Mouse (Mus musculus) CH12.LX (cell line): ENCODE results near the gene Trpv3. TPM values are rescaled to one million over a fixed set of nuclear protein-coding genes. Genes with fewer than 3 reads are reported as not detected.

Source experiments
- DNase-seq: peaks from one replicate; pipeline ENCODE4 v3.0.0-alpha.2; 2013; ENCODE audit errors: extremely low read depth
- H3K27ac ChIP-seq: 2 replicates; pipeline ENCODE4 v1.5.1; 2012; ENCODE audit warnings: low read depth, mild to moderate bottlenecking, control low read depth, moderate library complexity; ENCODE audit not compliant: insufficient read depth
- H3K27me3 ChIP-seq: replicated peaks from 2 replicates; pipeline ENCODE3; 2012; ENCODE audit warnings: inconsistent platforms
- H3K36me3 ChIP-seq, 2 experiments: replicated peaks in 1 of 2; 2 replicates each; pipeline versions ENCODE3 to v1.6.1; 2012; ENCODE audit warnings: inconsistent platforms in 1 of 2, low read length in 1 of 2, mild to moderate bottlenecking in 1 of 2, mixed read lengths in 1 of 2, moderate library complexity in 1 of 2; ENCODE audit not compliant: control insufficient read depth in 1 of 2, insufficient read depth in 1 of 2
- H3K4me1 ChIP-seq, 2 experiments: 2 replicates each; pipeline ENCODE4 v1.6.1; 2012; ENCODE audit warnings: inconsistent platforms in 1 of 2, moderate library complexity in 1 of 2; ENCODE audit not compliant: insufficient read depth in 2 of 2, control insufficient read depth in 1 of 2
- H3K4me2 ChIP-seq: 2 replicates; pipeline ENCODE4 v1.6.1; 2012; ENCODE audit warnings: low read depth, mild to moderate bottlenecking, control low read depth; ENCODE audit not compliant: poor library complexity, insufficient read depth, severe bottlenecking
- H3K4me3 ChIP-seq, 3 experiments: fragments of 150-350 bp in 1 of 3; sonication (generic) in 1 of 3; replicated peaks in 1 of 3; 2 replicates each; pipeline versions ENCODE3 to v1.5.1; 2011 to 2012; ENCODE audit warnings: low read depth in 2 of 3, low read length in 2 of 3, mild to moderate bottlenecking in 2 of 3, moderate library complexity in 2 of 3, control low read depth in 1 of 3, improper control_type of control experiment in 1 of 3, inconsistent platforms in 1 of 3, mixed read lengths in 1 of 3; ENCODE audit not compliant: poor library complexity in 1 of 3
- H3K79me2 ChIP-seq: replicated peaks from 2 replicates; pipeline ENCODE4 v1.6.1; 2012; ENCODE audit warnings: mild to moderate bottlenecking, moderate library complexity; ENCODE audit not compliant: control insufficient read depth, poor library complexity, insufficient read depth, severe bottlenecking; ENCODE audit errors: extremely low read depth
- H3K9ac ChIP-seq: 2 replicates; pipeline ENCODE4 v1.6.1; 2012; ENCODE audit warnings: low read depth, mild to moderate bottlenecking, control low read depth, moderate library complexity; ENCODE audit not compliant: insufficient read depth
- H3K9me3 ChIP-seq: replicated peaks from 2 replicates; pipeline ENCODE3; 2012; ENCODE audit warnings: low read length, inconsistent platforms, mixed read lengths
- BHLHE40 ChIP-seq: IDR thresholded peaks from 2 replicates; pipeline ENCODE4 v1.6.1; 2011; ENCODE audit warnings: mild to moderate bottlenecking, low read depth, low read length, improper control_type of control experiment
- CHD2 ChIP-seq: IDR thresholded peaks from 2 replicates; pipeline ENCODE4 v1.6.1; 2011; ENCODE audit warnings: low read length, improper control_type of control experiment
- CTCF ChIP-seq, 2 experiments: IDR thresholded peaks in 1 of 2; conservative IDR thresholded peaks in 1 of 2; 2 replicates each; pipeline ENCODE4 v1.5.1; 2011 to 2012; ENCODE audit warnings: low read depth in 2 of 2, low read length in 2 of 2, improper control_type of control experiment in 1 of 2, inconsistent platforms in 1 of 2, mild to moderate bottlenecking in 1 of 2, moderate library complexity in 1 of 2
- E2F4 ChIP-seq: IDR thresholded peaks from 2 replicates; pipeline ENCODE4 v1.6.1; 2011; ENCODE audit warnings: low read depth, low read length, improper control_type of control experiment; ENCODE audit not compliant: insufficient replicate concordance
- ELF1 ChIP-seq: IDR thresholded peaks from 2 replicates; pipeline ENCODE4 v1.6.1; 2014; ENCODE audit warnings: low read depth, mild to moderate bottlenecking, inconsistent platforms, low read length, improper control_type of control experiment
- ETS1 ChIP-seq: conservative IDR thresholded peaks from 2 replicates; pipeline ENCODE4 v1.6.1; 2012; ENCODE audit warnings: low read depth, mild to moderate bottlenecking, inconsistent platforms, low read length, improper control_type of control experiment, moderate library complexity
- GABPA ChIP-seq: IDR thresholded peaks from 2 replicates; pipeline ENCODE4 v1.6.1; 2012; ENCODE audit warnings: low read depth, low read length, improper control_type of control experiment, inconsistent platforms; ENCODE audit not compliant: insufficient replicate concordance
- IRF4 ChIP-seq: IDR thresholded peaks from 2 replicates; pipeline ENCODE4 v1.6.1; 2014; ENCODE audit warnings: low read depth, mild to moderate bottlenecking, inconsistent platforms, low read length, improper control_type of control experiment
- MAZ ChIP-seq: IDR thresholded peaks from 2 replicates; pipeline ENCODE4 v1.6.1; 2012; ENCODE audit warnings: low read depth, mild to moderate bottlenecking, inconsistent platforms, low read length, improper control_type of control experiment, moderate library complexity
- MEF2A ChIP-seq: IDR thresholded peaks from 2 replicates; pipeline ENCODE4 v1.6.1; 2014; ENCODE audit warnings: low read depth, mild to moderate bottlenecking, inconsistent platforms, low read length, improper control_type of control experiment, borderline replicate concordance
- MYC ChIP-seq: IDR thresholded peaks from 2 replicates; pipeline ENCODE4 v1.6.1; 2011; ENCODE audit warnings: low read depth, mild to moderate bottlenecking, improper control_type of control experiment, low read length
- NELFE ChIP-seq: IDR thresholded peaks from 2 replicates; pipeline ENCODE4 v1.6.1; 2011; ENCODE audit warnings: low read depth, low read length, improper control_type of control experiment
- PAX5 ChIP-seq: IDR thresholded peaks from 2 replicates; pipeline ENCODE4 v1.6.1; 2012; ENCODE audit warnings: low read length, inconsistent platforms, mixed read lengths
- RCOR1 ChIP-seq: conservative IDR thresholded peaks from 2 replicates; pipeline ENCODE4 v1.6.1; 2012; ENCODE audit warnings: low read depth, mild to moderate bottlenecking, inconsistent platforms, low read length, improper control_type of control experiment
- SIN3A ChIP-seq: IDR thresholded peaks from 2 replicates; pipeline ENCODE4 v1.6.1; 2012; ENCODE audit warnings: low read length, improper control_type of control experiment, inconsistent platforms
- SMC3 ChIP-seq: IDR thresholded peaks from 2 replicates; pipeline ENCODE4 v1.6.1; 2011; ENCODE audit warnings: low read depth, low read length, improper control_type of control experiment
- TCF12 ChIP-seq: IDR thresholded peaks from 2 replicates; pipeline ENCODE4 v1.6.1; 2014; ENCODE audit warnings: low read depth, mild to moderate bottlenecking, inconsistent platforms, low read length, improper control_type of control experiment
- USF2 ChIP-seq: conservative IDR thresholded peaks from 2 replicates; pipeline ENCODE4 v1.6.1; 2011; ENCODE audit warnings: low read depth, low read length, improper control_type of control experiment
- ZC3H11A ChIP-seq: IDR thresholded peaks from 2 replicates; pipeline ENCODE4 v1.6.1; 2012; ENCODE audit warnings: low read depth, mild to moderate bottlenecking, inconsistent platforms, low read length, improper control_type of control experiment
- ZKSCAN1 ChIP-seq: IDR thresholded peaks from 2 replicates; pipeline ENCODE4 v1.6.1; 2012; ENCODE audit warnings: low read depth, inconsistent platforms, low read length, improper control_type of control experiment, borderline replicate concordance
- ZNF384 ChIP-seq: IDR thresholded peaks from 2 replicates; pipeline ENCODE4 v1.6.1; 2012; ENCODE audit warnings: low read depth, low read length, improper control_type of control experiment, inconsistent platforms
- dilution Hi-C: fragments of 300-500 bp; cut with MboI; formaldehyde crosslinking; loops from 2 replicates; pipeline ENCODE4 v1.14.3; 2020; ENCODE audit warnings: low sequenced_read_pairs; ENCODE audit not compliant: extremely low pct_unique_long_range_greater_than_20kb, extremely low pct_ligation_motif_present
- in situ Hi-C: fragments of 300-500 bp; cut with MboI; formaldehyde crosslinking; loops from 3 replicates; pipeline ENCODE4 v1.14.3; 2019; ENCODE audit warnings: low sequenced_read_pairs, low pct_ligation_motif_present, low pct_unique_long_range_greater_than_20kb, mixed read lengths
- polyA plus RNA-seq: library from polyadenylated mRNA; unstranded; fragments of >175 nt; gene quantifications from 2 replicates; pipeline ENCODE4 v1.2.1, GENCODE M21; 2012; ENCODE audit warnings: low read depth; ENCODE audit not compliant: insufficient read length
- total RNA-seq, 2 experiments: library from RNA; depleted of rRNA; stranded (reverse); fragments of 300-350 nt in 1 of 2; fragments of >200 nt in 1 of 2; gene quantifications; 2 replicates each; pipeline ENCODE4 v1.2.3; 2012 to 2014

Trpv3 gene
- total and polyA plus RNA-seq, 3 experiments: not detected

DNA sequence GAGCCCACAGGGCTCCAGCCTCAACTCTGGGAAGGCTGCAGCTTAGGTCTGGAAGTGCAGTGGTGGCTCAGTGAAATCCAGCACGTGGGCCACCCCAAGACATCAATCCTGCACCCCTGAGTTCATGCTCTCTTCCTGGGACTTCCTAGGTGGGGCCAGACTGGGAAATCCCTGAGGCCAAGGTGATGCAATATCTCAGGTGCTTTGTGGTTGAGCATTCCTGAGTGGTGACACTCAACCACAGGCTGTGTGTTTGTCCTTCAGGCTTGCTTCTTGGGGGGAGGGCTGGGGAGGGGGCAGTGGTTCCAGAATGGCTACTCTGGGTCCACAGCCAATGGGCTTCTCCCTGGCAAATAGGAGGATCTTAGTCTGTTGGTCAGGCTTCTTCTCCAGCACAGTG is 16.7 kb downstream of the Trpv3 start:
- H3K27ac ChIP-seq: no peak overlapping the region
- H3K36me3 ChIP-seq: no peaks in the 10 kb centered on the region
- in situ Hi-C loops: loop anchor here (10.0 to 25.0 kb wide), 2 partner anchors 149 to 1078 kb away; partner anchors contain the start of genes Haspin, Olfr411 and Olfr412
- DNase-seq: no peak
- H3K4me1 ChIP-seq: peaks cover 18 to 37% of the 10 kb centered on the region in 2 experiments
- H3K79me2 ChIP-seq: no peaks in the 10 kb centered on the region
- H3K9ac ChIP-seq: no peak overlapping the region
- dilution Hi-C loops: no loop called here
- H3K4me2 ChIP-seq: no peak overlapping the region
- no peak overlapping the region for H3K4me3 ChIP-seq
- H3K27me3 ChIP-seq: peaks cover 92% of the 10 kb centered on the region
- TF ChIP-seq GABPA (no peak), ETS1 (no peak), MAZ (no peak), CTCF (conservative IDR thresholded peaks at IDR 0.05 in 1 of 2, IDR thresholded peaks at IDR 0.05 in 1 of 2; ENCODE audit: low read depth in 2 of 2, low read length in 2 of 2) (no peak), BHLHE40 (peak; percentile 32), SMC3 (no peak)
- no peaks in the 10 kb centered on the region for H3K9me3 ChIP-seq

GRCm38 (mm10) chr11:73284351-73284750 is 17.2 kb downstream of the Trpv3 start:
- Histone ChIP-seq H3K4me1 (peaks cover 18 to 37% of the 10 kb centered on the region in 2 experiments), H3K4me2 (no peak overlapping the region), H3K9me3 (no peaks in the 10 kb centered on the region), H3K27ac (no peak overlapping the region), H3K79me2 (no peaks in the 10 kb centered on the region), H3K27me3 (peaks cover 92% of the 10 kb centered on the region), H3K9ac (no peak overlapping the region), H3K36me3 (no peaks in the 10 kb centered on the region), H3K4me3 (no peak overlapping the region)
- no peak for DNase-seq
- TF ChIP-seq MEF2A: no peak
- TF ChIP-seq NELFE: no peak
- no peak for TF ChIP-seq CTCF (conservative IDR thresholded peaks at IDR 0.05 in 1 of 2, IDR thresholded peaks at IDR 0.05 in 1 of 2; ENCODE audit: low read depth in 2 of 2, low read length in 2 of 2)
- no peak for TF ChIP-seq SMC3
- no peak for TF ChIP-seq TCF12
- TF ChIP-seq ETS1: no peak
- no peak for TF ChIP-seq ZKSCAN1
- TF ChIP-seq PAX5: no peak
- no peak for TF ChIP-seq ZNF384
- no peak for TF ChIP-seq ELF1
- TF ChIP-seq CHD2: no peak
- TF ChIP-seq IRF4: no peak
- TF ChIP-seq SIN3A: no peak
- TF ChIP-seq USF2: no peak
- TF ChIP-seq RCOR1: no peak
- no peak for TF ChIP-seq E2F4
- no peak for TF ChIP-seq MYC
- no peak for TF ChIP-seq ZC3H11A
- in situ Hi-C loops: loop anchor here (10.0 to 25.0 kb wide), 2 partner anchors 150 to 1078 kb away; partner anchors contain the start of genes Haspin, Olfr411 and Olfr412
- dilution Hi-C loops: no loop called here
